Mouse (Mus musculus) forebrain, postnatal 0 days (tissue): ENCODE data around the gene Pde11a. TPM values are rescaled to one million over a fixed set of nuclear protein-coding genes. Genes with fewer than 3 reads are reported as not detected.

Experiments
- ATAC-seq: fragments of 200-750 bp; cut with Nextera tagmentation; 2 replicates; pipeline ENCODE4 v1.8.0; 2017; ENCODE audit warnings: mild to moderate bottlenecking, moderate library complexity
- DNase-seq: peaks from one replicate; pipeline ENCODE4 v3.0.0-alpha.2; 2015
- H3K27ac ChIP-seq: fragments of 300-500 bp; sonication (generic); 2 replicates; pipeline ENCODE4 v1.5.1; 2014; ENCODE audit warnings: low read depth, mild to moderate bottlenecking, antibody characterized with exemption, low read length, moderate library complexity, mixed read lengths
- H3K27me3 ChIP-seq: fragments of 300-500 bp; sonication (generic); 2 replicates; pipeline ENCODE4 v1.6.1; 2014; ENCODE audit warnings: mild to moderate bottlenecking, low read length, mixed read lengths; ENCODE audit not compliant: insufficient read depth
- H3K36me3 ChIP-seq: fragments of 300-500 bp; sonication (generic); 2 replicates; pipeline ENCODE4 v1.6.1; 2014; ENCODE audit warnings: mild to moderate bottlenecking, moderate library complexity; ENCODE audit not compliant: insufficient read depth
- H3K4me1 ChIP-seq: fragments of 300-500 bp; sonication (generic); 2 replicates; pipeline ENCODE4 v1.6.1; 2014; ENCODE audit warnings: antibody characterized with exemption; ENCODE audit not compliant: insufficient read depth
- H3K4me2 ChIP-seq: fragments of 300-500 bp; sonication (generic); 2 replicates; pipeline ENCODE4 v1.6.1; 2014; ENCODE audit warnings: low read depth, mild to moderate bottlenecking, moderate library complexity
- H3K4me3 ChIP-seq: fragments of 300-500 bp; sonication (generic); 2 replicates; pipeline ENCODE4 v1.5.1; 2014; ENCODE audit warnings: low read depth, low read length, mixed read lengths
- H3K9ac ChIP-seq: fragments of 300-500 bp; sonication (generic); 2 replicates; pipeline ENCODE4 v1.6.1; 2014; ENCODE audit warnings: mild to moderate bottlenecking
- H3K9me3 ChIP-seq: fragments of 300-500 bp; sonication (generic); 2 replicates; pipeline ENCODE4 v1.6.1; 2016; ENCODE audit warnings: low read length
- CTCF ChIP-seq: sonication (generic); IDR thresholded peaks from 2 replicates; pipeline ENCODE4 v1.5.1; 2016; ENCODE audit warnings: antibody characterized with exemption, control low read depth, low read depth
- WGBS: fragments of 180-500 bp; shearing (Covaris S2); extraction: QIAGEN DNeasy Blood & Tissue Kit; methylation state at CpG from one replicate; pipeline ENCODE4 v1.1.7; 2014; 5-methylcytosine and 5-hydroxymethylcytosine counted together
- polyA plus RNA-seq: library from polyadenylated mRNA; unstranded; fragments of >200 nt; fragmentation: Nextera tagmentation; extraction: Ambion mirVana; gene quantifications from 2 replicates; pipeline ENCODE4 v1.2.1, GENCODE M21; 2015
- total RNA-seq: library from RNA; depleted of rRNA; stranded (reverse); fragments of >200 nt; gene quantifications from 2 replicates; pipeline ENCODE4 v1.2.3, GENCODE M21; 2014

Gene Pde11a
- total and polyA plus RNA-seq, 2 experiments from 2014 or later: 0.86 to 1.0 TPM

- Histone ChIP-seq H3K27me3 (no peaks in the 10 kb centered on the region), H3K9ac (no peak overlapping the region), H3K36me3 (no peaks in the 10 kb centered on the region), H3K4me3 (no peak overlapping the region), H3K4me1 (no peaks in the 10 kb centered on the region), H3K27ac (no peak overlapping the region), H3K4me2 (no peak overlapping the region), H3K9me3 (no peaks in the 10 kb centered on the region)
- 49% methylated on average over 1 of the region's 1 CpGs for WGBS
- TF ChIP-seq CTCF: no peak
- DNase-seq: no peak
- ATAC-seq: no peak
Observed at GRCm38 (mm10) chr2:76185126-76185525, 153.4 kb downstream of the Pde11a start.

GRCm38 (mm10) chr2:76162822-76163221 lies 175.8 kb downstream of the Pde11a start:
- Histone ChIP-seq H3K36me3 (no peaks in the 10 kb centered on the region), H3K9me3 (no peaks in the 10 kb centered on the region)
- 71% methylated on average over 4 of the region's 4 CpGs for WGBS

GRCm38 (mm10) chr2:76158973-76159372 lies 179.6 kb downstream of the Pde11a start:
- Histone ChIP-seq H3K4me1 (no peaks in the 10 kb centered on the region), H3K27ac (no peak overlapping the region), H3K9me3 (no peaks in the 10 kb centered on the region), H3K4me2 (no peak overlapping the region), H3K36me3 (no peaks in the 10 kb centered on the region), H3K4me3 (no peak overlapping the region), H3K27me3 (no peaks in the 10 kb centered on the region), H3K9ac (no peak overlapping the region)
- no peak for TF ChIP-seq CTCF
- 58% methylated on average over 2 of the region's 2 CpGs for WGBS
- ATAC-seq (no peak), DNase-seq (no peak)

More at GRCm38 (mm10) chr2:76162822-76163221, 175.8 kb downstream of the Pde11a start:
- no peaks in the 10 kb centered on the region for H3K4me1 ChIP-seq
- no peak for ATAC-seq
- H3K27me3 ChIP-seq: no peaks in the 10 kb centered on the region
- H3K9ac ChIP-seq: no peak overlapping the region
- no peak overlapping the region for H3K27ac ChIP-seq
- H3K4me3 ChIP-seq: no peak overlapping the region
- no peak for DNase-seq
- no peak for TF ChIP-seq CTCF
- no peak overlapping the region for H3K4me2 ChIP-seq

GRCm38 (mm10) chr2:76141136-76141535 lies 197.4 kb downstream of the Pde11a start:
- Histone ChIP-seq H3K4me2 (no peak overlapping the region), H3K27me3 (no peaks in the 10 kb centered on the region), H3K4me3 (no peak overlapping the region), H3K9ac (no peak overlapping the region), H3K4me1 (no peaks in the 10 kb centered on the region), H3K9me3 (no peaks in the 10 kb centered on the region), H3K36me3 (no peaks in the 10 kb centered on the region), H3K27ac (no peak overlapping the region)
- no peak for DNase-seq
- TF ChIP-seq CTCF: no peak
- 24% methylated on average over 10 of the region's 10 CpGs for WGBS
- no peak for ATAC-seq

- Histone ChIP-seq H3K9me3 (no peaks in the 10 kb centered on the region), H3K4me3 (no peak overlapping the region), H3K4me2 (no peak overlapping the region), H3K27ac (no peak overlapping the region), H3K36me3 (no peaks in the 10 kb centered on the region), H3K9ac (no peak overlapping the region), H3K27me3 (no peaks in the 10 kb centered on the region), H3K4me1 (no peaks in the 10 kb centered on the region)
- TF ChIP-seq CTCF: no peak
- DNase-seq (no peak), ATAC-seq (no peak)
- 74% methylated on average over 3 of the region's 3 CpGs for WGBS
Observed at GRCm38 (mm10) chr2:76132983-76133382, 205.6 kb downstream of the Pde11a start.

- DNase-seq (no peak), ATAC-seq (no peak)
- no peak for TF ChIP-seq CTCF
- H3K4me3 ChIP-seq: no peak overlapping the region
- H3K9ac ChIP-seq: no peak overlapping the region
- WGBS: 29% methylated on average over 12 of the region's 12 CpGs
- no peak overlapping the region for H3K27ac ChIP-seq
- H3K9me3 ChIP-seq: no peaks in the 10 kb centered on the region
- H3K4me1 ChIP-seq: no peaks in the 10 kb centered on the region
- no peaks in the 10 kb centered on the region for H3K36me3 ChIP-seq
- no peak overlapping the region for H3K4me2 ChIP-seq
- H3K27me3 ChIP-seq: no peaks in the 10 kb centered on the region
Observed at GRCm38 (mm10) chr2:76129933-76130627, 208.5 kb downstream of the Pde11a start.

GRCm38 (mm10) chr2:76129058-76129437 lies 209.5 kb downstream of the Pde11a start:
- DNase-seq: no peak
- Histone ChIP-seq H3K27ac (no peak overlapping the region), H3K36me3 (no peaks in the 10 kb centered on the region), H3K4me2 (no peak overlapping the region), H3K4me1 (no peaks in the 10 kb centered on the region), H3K27me3 (no peaks in the 10 kb centered on the region), H3K9ac (no peak overlapping the region), H3K9me3 (no peaks in the 10 kb centered on the region), H3K4me3 (no peak overlapping the region)
- 79% methylated on average over 8 of the region's 8 CpGs for WGBS
- no peak for TF ChIP-seq CTCF
- ATAC-seq: no peak
